Mouse (Mus musculus): ENCODE measurements around the gene Atg9b. TPM values are rescaled to one million over a fixed set of nuclear protein-coding genes. Genes with fewer than 3 reads are reported as not detected.

The Atg9b gene
- polyA plus RNA-seq, 3 experiments from 2014 or later, result 1.1 to 1.7 (median 1.4) TPM

DNA sequence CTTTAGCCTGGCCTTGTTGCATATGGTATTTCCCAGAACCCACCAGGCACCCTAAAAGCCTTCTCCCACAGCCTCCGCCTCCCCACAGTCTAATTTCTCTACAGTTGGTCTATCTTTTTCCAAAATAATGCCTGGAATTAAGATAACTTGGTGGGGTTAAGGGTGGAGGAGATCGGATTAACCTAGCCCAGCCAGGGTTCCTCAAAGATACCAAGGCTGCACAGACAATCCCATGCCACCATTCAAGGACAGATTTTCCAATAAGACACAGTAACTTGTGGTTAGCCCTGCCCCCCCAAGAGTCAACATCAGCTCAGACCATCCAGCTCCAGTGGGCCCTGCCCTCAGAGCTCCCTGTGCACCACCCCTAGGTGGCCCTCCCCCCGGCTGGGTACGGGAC, 11.4 kb downstream of the Atg9b start:
- ATAC-seq, result no peak

DNA sequence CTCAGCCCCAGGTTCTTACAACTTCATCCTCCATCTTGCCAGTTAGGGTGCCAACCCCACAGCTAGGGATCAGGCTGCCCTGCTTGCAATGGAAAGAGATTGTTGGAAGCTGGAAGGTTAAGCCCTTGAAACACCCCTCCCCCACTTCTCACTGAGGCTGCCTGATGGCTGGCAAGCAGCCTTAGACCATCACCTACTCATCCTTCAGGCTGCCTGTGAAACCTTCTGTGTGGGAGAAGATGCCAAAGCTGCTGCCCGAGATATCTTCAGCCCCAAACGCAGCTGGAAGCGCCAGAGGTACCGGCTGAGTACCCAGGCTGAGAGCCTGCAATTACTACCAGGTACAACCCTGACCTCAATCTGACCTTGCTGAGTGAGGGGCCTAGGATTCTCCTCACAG, 12.4 kb downstream of the Atg9b start:
- ATAC-seq, result no peak

DNA sequence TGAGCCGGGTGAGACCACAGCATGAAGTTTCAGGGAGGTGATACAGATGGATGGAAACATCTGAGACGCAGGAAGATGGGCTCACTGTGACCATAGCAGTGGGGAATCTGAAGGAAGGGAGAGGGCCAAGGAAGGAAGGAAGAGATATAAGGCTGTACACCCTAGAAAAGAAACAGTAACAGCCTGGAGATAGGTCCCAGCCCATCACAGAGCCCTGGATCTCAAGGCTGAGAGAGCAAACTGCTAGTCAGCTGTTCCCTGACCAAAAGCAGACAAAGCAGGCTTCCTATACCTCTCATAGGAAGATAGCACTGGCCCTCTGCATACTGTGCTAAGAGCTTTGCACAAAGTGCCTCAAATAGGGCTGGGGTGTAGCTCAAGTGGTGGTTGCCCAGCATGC, 13.2 kb downstream of the Atg9b start:
- no peak for ATAC-seq

DNA sequence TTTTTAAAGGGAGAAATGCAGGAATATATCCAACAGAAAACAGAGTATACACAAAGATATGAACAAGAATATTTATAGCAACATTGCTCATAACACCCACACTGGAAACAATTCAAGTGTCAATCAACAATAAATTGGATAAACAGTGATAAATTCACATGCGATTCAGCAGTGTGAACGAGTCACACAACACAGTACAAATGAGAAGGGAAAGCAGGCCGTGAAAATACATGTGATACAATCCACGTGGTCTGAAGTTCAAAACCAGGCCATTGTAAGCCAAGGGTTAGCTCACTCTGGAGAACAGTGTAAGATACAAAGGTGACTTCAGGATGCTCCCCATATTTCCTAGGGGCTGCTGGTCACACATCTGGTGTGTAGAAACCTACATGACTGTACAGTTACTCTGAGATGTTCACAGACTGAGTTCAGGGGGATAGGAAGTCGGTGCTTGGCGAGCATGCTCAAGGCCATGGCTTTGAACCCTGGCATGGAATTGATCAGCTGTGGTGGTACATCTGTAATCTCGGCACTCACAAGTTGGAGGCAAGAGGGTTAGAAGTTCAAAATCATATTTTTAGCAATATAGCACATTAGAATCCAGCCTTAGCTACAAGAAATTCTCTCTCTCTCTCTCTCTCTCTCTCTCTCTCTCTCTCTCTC, 17.1 kb downstream of the Atg9b start:
- ATAC-seq, result no peak

DNA sequence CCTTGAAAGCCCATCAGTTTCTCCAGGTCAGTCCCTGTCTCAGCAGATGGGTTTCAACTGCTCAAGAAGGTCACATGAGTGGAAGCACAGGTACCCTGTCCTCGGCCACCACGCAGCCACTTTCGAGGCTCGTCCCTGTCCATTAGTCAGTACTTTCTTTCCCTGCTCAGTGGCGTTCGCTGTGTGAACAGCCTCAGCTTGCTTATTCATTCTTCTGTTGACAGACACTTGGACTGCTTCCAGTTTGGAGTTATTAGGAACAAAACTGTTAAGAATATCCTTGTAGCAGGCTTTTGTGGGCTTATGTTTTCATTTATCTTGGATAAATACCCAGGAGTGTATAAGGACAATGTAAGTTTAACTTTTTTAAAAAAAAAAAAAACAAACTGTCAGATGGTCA, 17.7 kb downstream of the Atg9b start:
- no peak for ATAC-seq

DNA sequence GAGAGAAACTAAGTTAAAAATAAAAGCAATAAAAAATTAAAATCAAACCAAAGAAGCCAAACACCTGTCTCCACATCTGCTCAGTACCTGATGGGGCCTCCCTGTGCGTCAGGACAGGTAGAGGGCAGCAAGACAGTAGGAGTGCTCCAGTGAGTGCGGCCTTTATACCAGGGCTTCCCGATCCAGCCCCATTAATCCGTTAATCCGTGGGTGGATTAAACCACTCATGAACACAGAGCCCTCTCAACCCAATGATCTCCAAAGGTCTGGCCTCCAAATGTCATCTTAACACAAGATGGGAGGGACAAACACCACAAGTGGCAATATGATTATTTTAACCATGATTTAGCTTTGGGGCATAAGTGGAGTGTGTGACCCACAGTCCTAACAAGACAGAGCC, 18.1 kb downstream of the Atg9b start:
- ATAC-seq, result no peak

DNA sequence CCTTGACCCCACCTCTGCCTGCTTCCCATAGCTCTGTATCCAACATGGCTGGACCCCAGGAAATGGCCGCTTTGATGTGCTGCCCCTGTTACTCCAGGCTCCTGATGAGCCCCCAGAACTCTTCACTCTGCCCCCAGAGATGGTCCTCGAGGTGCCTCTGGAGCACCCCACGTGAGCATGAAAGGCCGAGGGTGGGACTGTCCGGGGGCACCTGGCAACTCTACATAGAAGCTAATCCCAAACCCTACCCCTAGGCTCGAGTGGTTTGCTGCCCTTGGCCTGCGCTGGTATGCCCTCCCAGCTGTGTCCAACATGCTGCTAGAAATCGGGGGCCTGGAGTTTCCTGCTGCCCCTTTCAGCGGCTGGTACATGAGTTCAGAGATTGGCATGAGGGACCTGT, 22.2 kb downstream of the Atg9b start:
- ATAC-seq, result no peak

DNA sequence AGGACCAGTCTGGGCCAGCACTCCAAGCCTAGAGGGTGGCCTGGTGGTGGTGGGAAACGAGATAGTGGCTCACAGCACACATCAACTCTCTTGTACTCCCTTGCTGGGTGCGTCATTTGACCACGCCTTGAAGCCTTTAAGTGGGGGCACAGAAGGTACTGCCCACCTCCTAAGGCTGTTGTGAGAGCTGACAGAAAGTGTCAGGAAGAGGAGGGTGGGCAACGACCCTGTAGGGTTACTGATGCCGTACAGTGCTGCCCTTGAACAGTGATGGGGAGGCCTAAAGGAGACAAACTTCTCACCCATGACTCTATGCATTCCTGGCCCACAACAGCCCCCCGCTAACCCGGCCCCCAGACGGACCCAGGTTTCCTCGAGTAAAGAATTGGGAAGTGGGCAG, 25.5 kb downstream of the Atg9b start:
- ATAC-seq, result no peak

DNA sequence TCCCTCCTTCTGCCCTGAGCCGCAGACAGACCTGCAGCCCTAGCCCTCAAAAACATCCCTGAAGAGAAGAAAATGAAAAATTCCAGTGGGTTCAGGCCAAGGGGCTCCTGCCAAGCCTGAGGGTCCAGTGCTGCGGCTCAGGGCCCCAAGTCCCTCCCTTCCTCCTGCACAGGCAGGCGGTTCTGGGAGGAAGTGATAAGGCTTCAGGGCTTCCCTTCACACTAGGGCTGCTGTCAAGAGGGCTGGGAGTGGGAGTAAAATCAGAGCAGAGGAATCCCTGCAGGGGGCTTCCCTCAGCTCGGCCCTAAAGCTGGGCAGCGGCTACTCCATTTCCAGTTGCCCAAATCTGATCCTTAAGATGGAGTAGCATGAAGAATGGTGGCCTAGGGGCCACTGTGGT, 26.4 kb downstream of the Atg9b start:
- ATAC-seq, result no peak

DNA sequence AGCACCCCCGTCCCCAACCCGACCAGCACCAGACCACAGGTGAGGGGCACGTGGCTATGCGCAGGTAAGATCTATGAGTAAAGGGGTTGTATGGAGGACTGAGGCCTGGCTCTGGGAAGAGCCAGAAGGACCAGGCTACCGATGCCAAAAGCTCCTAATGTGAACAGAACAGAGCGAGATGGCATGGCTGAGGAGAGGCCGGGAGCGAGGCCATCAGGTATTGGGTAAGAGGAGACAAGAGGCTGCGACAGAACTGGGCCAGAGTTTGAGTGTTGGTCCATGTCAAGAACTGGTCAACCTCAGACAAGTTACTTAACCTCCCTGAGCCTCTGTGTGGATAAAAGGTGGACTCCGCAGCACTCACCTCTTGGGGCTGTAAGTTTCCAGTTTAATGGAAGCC, 27.0 kb downstream of the Atg9b start:
- no peak for ATAC-seq

DNA sequence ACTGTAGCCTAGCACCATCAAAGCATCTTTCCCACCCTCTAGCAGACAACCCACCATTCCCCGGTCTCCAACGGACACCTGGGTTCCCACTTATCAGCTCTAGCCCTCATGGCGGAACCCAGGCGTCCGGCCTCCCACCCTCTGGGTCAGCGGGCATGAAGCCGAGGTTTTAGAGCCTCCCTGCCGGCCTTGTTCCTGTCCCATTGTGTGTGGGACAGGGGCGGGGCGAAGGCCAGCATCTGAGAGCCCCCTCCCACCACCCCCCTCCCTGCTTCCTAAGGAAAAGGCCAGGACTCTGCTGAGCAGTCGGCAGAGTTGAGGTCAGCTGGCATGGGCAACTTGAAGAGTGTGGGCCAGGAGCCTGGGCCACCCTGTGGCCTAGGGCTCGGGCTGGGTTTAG, 27.4 kb downstream of the Atg9b start, which contains the start of gene Nos3:
TSS of gene Nos3 (plus strand) at position 303 of the 400 bp plus-strand sequence.
- ATAC-seq, result no peak

DNA sequence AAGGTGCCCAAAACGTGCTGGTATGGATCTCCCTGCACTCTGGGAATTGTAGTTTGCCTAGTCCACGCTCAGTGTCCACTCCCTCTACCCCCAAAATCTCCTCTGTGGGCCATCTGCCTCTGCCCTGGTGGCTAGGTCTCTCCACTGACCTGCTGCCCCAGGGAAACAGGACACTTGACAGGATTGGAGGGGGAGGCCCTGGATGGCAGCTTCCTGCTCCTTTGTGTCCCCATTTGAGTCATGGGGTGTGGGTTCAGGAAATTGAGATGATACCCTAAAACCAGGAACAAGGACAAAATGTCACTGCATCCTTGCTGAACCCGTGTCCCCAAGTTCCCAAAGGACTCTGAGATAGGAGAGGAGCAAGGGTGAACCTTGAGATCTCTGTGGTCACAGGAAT, 27.9 kb downstream of the Atg9b start:
- ATAC-seq, result no peak

DNA sequence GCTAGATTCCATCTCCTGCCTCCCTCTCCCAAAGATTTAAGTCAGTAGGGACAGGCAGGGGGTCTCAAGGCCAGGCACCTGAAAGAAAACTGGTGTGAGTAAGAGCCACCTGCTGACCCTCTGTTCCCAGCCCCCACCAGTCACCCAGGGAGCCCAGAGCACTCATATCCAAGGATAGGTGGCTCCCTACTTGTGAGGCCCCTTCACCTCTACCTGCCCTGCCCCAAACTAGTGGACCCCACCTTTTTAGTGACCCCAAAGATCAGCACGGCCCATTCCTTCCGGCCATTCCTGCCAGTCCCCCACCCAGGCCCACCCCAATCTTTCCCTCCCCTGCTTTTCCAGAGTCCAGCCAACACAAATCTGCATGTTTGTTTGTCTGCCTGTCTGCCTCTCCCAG, 28.5 kb downstream of the Atg9b start:
- no peak for ATAC-seq

DNA sequence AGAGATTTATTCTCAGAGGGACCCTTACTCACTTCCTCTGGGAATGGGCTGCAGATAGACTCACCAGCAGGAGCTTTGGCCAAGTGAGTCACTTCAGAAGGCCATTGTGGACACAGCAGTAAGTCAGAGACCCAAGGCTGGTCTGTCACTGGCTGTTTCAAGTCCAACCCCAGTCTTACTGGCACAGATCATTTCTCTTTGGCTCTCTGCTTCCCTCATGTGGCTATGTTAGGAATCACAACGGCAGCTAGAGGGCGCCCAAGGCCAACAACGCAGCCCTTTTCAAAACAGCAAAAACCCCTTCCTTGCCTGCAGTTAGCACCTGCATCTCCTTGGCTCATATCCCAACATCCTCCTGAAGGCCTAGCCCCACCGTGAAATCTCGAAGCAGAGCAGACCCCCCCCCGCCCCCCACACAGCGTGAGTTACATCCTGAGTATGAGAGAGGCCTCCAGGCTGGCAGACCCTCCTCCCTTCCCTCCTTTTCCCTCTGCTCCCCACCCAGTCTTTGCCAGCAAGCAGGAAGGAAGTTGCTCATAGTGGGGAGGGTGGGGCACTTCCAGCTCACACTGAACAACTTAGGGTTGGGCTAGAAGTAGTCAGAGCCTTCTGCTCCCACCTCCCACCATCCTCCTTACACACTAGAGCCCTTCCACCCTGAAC, 31.0 kb downstream of the Atg9b start:
- peak; percentile 81 for ATAC-seq

DNA sequence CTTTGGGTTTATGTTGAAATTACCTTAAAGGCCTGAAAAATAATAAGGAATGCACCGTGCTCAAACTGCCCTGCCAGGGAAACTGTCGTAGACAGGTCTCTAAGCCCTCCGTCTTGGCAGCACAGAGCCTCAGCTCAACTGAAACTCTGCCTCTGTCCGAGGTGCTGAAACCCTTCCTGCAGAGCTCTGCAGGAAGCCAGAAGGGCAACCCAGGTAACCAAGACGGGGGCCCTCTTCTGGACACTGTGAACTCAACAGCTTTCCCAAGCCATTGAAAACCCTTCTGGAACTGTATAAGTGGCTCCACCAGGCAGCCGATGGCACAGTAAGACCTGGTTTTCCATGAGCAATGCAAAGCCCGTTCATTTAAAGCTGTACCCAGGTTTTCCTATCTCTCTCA, 34.5 kb downstream of the Atg9b start:
- ATAC-seq, result peak; percentile 82

DNA sequence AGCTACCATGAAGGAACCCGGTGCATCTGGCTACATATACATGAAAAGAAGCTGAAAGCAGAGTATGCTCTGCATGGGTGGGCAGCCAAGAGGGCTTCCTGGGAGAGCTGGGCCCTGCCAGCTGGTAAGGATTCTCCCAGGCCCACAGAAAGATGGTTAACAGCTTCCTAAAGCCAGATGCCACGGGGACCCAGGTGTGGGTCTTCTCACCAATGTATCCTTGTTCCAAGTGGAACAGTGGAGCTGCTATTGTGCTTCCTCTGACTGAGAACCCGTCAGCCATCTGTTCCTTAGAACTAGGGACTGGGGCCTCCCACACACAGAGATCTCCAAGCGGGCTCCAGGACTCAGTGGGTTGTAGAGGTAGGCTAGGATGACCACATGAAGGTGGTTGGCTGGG, 35.2 kb downstream of the Atg9b start:
- ATAC-seq, result no peak

DNA sequence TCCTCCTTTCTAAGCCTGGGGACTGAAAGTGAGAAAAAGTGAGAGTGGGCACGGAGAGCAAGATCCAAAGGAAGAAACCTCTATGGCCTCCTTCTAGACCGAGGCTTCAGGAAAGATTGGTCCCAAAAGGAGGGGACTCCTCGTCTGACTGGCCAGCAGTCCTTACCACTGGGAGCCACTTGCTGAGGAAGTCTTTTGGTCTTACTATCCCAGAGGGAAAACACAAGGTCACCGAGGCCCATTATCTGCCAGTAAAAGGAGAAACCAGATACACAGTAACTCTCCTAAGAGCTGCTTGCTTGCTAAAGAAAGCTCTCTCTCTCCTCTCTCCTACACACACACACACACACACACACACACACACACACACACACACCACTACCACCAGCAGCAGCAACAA, 38.6 kb downstream of the Atg9b start:
- no peak for ATAC-seq

DNA sequence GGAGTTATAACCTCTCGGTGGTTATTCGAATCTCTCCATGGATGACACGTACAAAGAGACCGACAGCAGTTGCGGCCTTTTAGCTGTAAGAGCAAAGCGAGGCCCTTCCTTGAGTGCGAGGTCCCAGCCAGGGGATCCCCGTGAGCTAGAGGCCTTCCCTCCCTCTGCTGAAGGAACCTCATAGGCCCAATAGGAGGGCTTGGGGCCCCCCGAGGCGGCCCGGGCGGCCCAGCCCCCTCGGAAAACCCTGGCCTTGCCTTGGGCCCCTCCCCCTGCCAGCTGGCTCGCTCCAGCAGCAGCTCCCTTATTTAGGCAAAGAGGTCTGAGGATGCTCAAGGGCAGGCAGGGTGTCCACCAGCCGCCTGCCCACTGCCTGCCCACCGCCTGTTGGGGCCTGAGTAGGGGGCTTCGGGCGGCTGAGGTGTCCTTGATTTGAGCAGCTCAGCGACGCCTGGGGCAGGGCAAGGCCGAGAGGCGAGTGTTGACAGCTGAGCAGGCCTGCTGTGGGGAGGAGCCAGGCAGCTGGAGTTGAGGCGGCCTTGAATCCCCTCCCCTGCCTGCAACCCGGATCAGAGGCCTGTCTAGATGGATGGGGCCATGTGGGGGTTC, 39.6 kb downstream of the Atg9b start:
- no peak for ATAC-seq

DNA sequence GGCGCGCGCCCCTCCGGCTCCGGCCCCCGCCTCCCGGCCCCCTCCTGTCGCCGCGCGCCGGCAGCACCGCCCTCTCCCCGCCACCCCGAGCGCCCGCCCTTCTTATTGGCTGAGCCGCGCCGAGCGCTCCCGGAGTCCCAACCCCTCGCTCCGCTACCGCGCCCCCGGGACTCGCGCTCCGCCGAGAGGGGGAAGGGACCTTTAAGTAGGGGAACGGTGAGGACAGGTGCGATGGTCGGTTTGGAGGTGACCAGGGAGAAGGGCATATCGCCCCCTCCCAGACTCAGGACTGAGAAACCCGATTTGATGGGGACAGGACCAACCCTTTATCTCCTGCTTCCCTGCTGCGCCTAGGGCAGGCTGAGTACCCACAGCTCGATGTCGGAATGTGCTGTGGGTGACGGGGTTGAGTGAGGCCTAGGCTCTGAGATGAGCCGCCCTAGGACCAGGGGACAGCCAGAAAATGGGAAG, 40.2 kb downstream of the Atg9b start:
- ATAC-seq, result peak; percentile 49

DNA sequence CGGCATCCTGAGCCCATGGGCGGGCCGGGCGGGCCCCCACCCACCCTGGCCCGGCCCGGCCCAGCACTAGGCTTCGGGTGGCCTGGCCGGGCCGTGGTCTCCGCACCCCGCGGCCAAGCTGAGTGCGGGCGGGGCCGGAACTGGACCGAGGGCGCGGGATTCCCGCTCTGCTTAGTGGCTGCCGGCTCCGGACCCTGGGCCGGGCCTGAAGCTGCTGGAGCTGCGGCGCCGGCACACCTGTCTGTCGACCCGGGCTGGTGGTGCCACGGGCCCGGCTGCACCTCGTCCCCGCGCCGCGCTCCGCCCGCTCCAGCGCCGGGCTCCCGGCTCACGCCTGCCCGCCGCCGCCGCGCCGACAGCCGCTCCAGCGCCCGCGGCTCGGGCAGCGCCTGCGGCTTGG, 40.7 kb downstream of the Atg9b start, which contains the start of gene Kcnh2:
TSS of gene Kcnh2 (minus strand) at position 327 of the 400 bp plus-strand sequence.
- ATAC-seq, result no peak

DNA sequence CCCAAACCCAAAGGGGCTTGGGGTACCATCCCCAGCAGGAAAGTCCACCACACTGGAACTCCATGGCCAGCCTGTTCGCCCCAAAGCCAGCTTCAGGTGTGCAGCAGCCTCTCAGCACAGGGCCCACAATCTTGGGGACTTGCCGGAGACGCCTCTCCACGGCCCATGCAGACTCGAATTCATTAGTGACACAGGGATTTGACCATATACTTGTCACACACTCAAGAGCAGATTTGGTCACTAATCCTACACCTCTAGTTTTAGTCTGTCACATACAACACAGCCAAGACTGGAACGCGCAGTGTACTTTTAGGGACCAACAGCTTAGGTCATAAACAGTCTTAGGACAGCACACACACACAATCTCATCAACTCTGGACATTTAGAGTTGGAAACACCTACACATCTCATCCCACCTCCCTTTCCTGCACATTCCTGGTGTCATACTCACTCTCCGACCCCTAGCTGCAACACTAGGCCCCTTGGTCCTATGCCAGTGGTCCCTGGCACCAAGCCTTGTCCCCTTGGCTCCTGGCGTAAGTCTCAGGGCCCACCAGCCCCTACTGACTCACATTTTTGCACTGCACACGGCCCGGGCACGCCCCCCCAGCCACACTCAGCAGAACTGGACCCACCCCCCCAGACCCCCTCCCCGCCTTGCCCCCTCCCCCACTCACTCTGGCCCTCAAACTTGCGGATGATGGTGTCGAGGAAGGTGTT, 41.3 kb downstream of the Atg9b start:
- ATAC-seq, result no peak

DNA sequence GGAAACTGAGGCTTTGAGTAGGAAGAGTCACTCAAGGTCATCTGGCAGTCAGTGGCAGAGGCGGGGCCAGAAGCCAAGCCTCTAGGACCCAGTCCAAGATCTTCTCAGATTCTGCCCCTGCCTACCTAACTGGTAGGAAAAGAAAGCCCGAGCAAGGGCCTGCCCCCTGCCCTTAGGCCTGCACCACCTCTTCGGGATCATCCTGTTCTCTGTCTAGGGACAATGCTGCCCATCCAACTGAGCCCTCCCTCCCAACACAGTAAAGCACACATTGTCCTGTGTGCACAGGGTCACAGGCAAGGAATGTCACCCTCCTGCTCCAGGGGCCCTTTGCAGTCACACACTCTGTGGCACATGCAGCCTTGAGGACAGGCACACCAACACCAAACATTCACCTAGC, 41.9 kb downstream of the Atg9b start:
- ATAC-seq, result no peak

DNA sequence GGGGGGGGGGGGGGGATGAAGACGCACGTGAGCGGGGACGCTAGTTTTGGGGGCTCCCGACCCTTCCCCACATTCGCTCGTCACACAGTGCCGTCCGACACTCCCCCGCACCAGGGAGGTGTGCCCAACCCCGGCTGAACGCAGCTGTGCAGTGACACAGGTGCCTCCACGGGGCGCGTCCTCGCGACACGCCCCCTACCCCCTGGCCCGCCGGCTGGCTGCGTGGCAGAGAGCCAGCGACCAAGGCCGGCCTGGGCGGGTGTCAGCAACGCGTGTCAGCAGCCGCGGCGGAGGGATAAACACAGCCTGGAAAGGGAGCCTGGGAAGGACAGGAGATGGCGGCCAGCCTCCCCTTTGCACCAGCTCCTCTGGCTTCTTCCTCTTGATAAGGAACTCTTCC, 43.4 kb downstream of the Atg9b start:
- no peak for ATAC-seq

All from inflammation-experienced regulatory T-cells, adult 6 months (primary cell).